Mouse (Mus musculus) thymus, postnatal 36 days (tissue): ENCODE data around the gene Ctsd.

Source experiments
- DNase-seq, 2 experiments: peaks; one replicate each; pipeline ENCODE4 v3.0.0; 2022; ENCODE audit warnings: mixed read lengths in 2 of 2

Ctsd gene

DNA sequence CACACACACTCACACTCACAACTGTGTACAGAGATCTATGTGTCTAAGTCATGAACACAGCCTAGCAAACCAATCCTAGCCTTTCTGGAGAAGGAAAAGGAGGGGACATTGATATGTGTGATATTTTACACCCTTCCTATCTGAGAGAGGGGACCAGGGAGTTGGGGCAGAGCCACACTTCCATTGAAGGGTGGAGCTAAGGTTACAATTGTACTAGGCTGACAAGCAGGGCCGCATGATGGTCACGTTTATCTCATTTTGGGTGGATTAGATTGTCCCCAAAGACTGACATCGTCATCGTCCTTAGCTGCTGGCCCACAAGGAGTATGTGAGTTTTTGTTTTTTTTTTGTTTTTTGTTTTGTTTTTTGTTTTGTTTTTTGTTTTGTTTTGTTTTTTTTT, 56.6 kb downstream of the Ctsd start:
- no peak for DNase-seq

DNA sequence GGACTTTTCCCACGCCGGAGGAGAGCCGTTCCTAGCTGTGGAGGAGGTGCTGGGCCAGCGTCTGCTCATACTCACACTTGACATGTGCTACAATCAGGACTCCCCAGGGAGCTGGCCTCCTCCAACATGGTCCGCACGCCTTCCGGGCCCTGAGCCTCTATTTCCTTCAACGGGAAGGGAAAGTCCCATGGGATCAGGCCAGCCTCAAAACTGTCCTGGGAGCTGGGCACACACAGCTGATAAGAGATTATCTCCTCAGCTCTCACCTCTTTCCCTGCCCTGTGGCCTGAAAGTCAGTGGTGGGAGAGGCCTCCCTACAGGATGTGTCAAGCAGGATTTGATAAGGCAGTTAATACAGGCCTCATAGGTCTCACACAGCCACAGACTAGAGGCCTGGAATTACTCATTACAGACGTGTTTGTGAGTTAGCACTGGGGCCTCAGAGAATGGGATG, 57.5 kb downstream of the Ctsd start:
- no peak for DNase-seq

DNA sequence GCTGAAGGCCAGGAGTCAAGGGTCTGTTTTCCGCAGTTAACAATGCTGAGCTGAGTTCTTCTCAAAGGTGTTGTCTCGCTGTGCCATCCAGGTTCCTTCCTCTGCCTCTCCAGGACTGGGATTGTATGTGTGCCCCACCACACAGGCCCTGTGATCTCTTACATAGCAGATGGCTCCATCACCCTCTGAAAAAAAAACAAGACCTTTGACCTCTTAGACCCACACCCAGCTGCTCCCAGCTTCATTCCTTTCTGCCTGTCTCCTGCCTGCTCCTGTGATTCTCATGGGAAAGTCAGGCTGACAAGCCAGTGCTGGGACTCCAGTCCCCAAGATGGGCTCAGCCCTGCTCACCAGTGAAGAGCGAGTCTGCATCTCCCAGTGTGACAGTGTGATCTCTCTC, 59.3 kb downstream of the Ctsd start:
- DNase-seq: no peak

DNA sequence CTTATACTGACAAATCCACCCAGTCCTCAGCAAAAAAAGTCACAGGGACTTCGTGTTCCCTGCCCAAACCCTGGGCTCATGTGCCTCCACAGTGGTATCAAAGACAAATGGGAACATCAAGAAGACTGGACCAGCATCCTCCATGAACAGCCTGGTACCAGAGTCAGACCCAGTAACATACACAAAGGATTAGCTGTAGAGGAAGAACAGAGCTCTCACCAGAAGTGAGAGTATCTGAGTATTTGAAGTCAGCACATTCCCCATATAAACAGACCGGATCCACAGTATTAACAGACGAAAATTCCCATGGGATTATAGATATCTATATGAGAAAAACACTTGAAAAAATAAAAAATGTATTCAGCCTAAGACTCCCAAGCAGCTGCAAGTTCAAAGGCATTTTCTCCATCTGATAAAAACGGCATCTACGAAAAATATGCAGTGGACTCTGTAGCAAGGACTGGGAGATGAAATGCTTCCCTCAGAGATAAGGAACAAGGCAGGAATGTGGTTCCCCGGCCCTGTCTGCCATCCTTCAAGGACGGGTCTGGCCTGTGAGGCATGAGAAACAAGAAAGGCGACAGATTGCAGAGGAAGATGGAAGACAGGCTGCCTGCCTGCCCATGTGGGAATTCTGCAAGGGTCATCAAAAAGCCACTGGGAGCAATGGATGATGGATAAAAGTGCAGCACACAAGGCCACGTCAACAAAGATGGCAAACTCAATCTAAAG, 61.0 kb downstream of the Ctsd start:
- DNase-seq: no peak
